Mouse (Mus musculus): ENCODE results near the gene Ovca2. TPM values are rescaled to one million over a fixed set of nuclear protein-coding genes. Genes with fewer than 3 reads are reported as not detected.

Ovca2 gene
- polyA plus RNA-seq, 1 experiment from 2014 or later = 18.4 TPM

GRCm38 (mm10) chr11:75200935-75201334 is 22.3 kb upstream of the Ovca2 start:
- H3K27ac ChIP-seq (ENCODE audit: low read length) = no peak overlapping the region
- no peak for ATAC-seq (replicated peaks; ENCODE audit: extremely low read depth, insufficient read depth, low FRiP score)
- peaks cover 7% of the 10 kb centered on the region for H3K27me3 ChIP-seq (ENCODE audit: control insufficient read depth, insufficient read depth, low read length)
- H3K9ac ChIP-seq (ENCODE audit: low read length) = no peak overlapping the region
- H3K9me3 ChIP-seq (replicated peaks; ENCODE audit: control insufficient read depth, low read length) = no peaks in the 10 kb centered on the region
- peaks cover 41% of the 10 kb centered on the region for H3K4me1 ChIP-seq (ENCODE audit: control insufficient read depth, insufficient read depth, low read length)
- H3K4me3 ChIP-seq (ENCODE audit: low read length) = no peak overlapping the region
- 82% methylated on average over 12 of the region's 12 CpGs for WGBS
- H3K4me2 ChIP-seq (ENCODE audit: low read depth, low read length) = no peak overlapping the region
- no peaks in the 10 kb centered on the region for H3K36me3 ChIP-seq (ENCODE audit: control insufficient read depth, insufficient read depth)

- H3K4me1 ChIP-seq (ENCODE audit: control insufficient read depth, insufficient read depth, low read length) = peaks cover 48% of the 10 kb centered on the region
- H3K4me3 ChIP-seq (ENCODE audit: low read length) = no peak overlapping the region
- no peaks in the 10 kb centered on the region for H3K9me3 ChIP-seq (replicated peaks; ENCODE audit: control insufficient read depth, low read length)
- H3K4me2 ChIP-seq (ENCODE audit: low read depth, low read length) = no peak overlapping the region
- peaks cover 11% of the 10 kb centered on the region for H3K27me3 ChIP-seq (ENCODE audit: control insufficient read depth, insufficient read depth, low read length)
- no peak for ATAC-seq (replicated peaks; ENCODE audit: extremely low read depth, insufficient read depth, low FRiP score)
- H3K27ac ChIP-seq (ENCODE audit: low read length) = no peak overlapping the region
- H3K36me3 ChIP-seq (ENCODE audit: control insufficient read depth, insufficient read depth) = no peaks in the 10 kb centered on the region
- no peak overlapping the region for H3K9ac ChIP-seq (ENCODE audit: low read length)
- 70% methylated on average over 5 of the region's 5 CpGs for WGBS
These were observed 21.3 kb upstream of the Ovca2 start for GRCm38 (mm10) chr11:75199951-75200350.

- no peaks in the 10 kb centered on the region for H3K36me3 ChIP-seq (ENCODE audit: control insufficient read depth, insufficient read depth)
- H3K4me1 ChIP-seq (ENCODE audit: control insufficient read depth, insufficient read depth, low read length) = peaks cover 37% of the 10 kb centered on the region
- H3K4me2 ChIP-seq (ENCODE audit: low read depth, low read length) = no peak overlapping the region
- H3K4me3 ChIP-seq (ENCODE audit: low read length) = no peak overlapping the region
- no peak overlapping the region for H3K9ac ChIP-seq (ENCODE audit: low read length)
- no peaks in the 10 kb centered on the region for H3K9me3 ChIP-seq (replicated peaks; ENCODE audit: control insufficient read depth, low read length)
- 64% methylated on average over 4 of the region's 4 CpGs for WGBS
- H3K27ac ChIP-seq (ENCODE audit: low read length) = no peak overlapping the region
- no peak for ATAC-seq (replicated peaks; ENCODE audit: extremely low read depth, insufficient read depth, low FRiP score)
- peaks cover 11% of the 10 kb centered on the region for H3K27me3 ChIP-seq (ENCODE audit: control insufficient read depth, insufficient read depth, low read length)
These were observed 20.2 kb upstream of the Ovca2 start for GRCm38 (mm10) chr11:75198792-75199191.

- Histone ChIP-seq H3K9ac (ENCODE audit: low read length) (no peak overlapping the region), H3K4me3 (ENCODE audit: low read length) (no peak overlapping the region), H3K27ac (ENCODE audit: low read length) (no peak overlapping the region), H3K4me2 (ENCODE audit: low read depth, low read length) (no peak overlapping the region), H3K36me3 (ENCODE audit: control insufficient read depth, insufficient read depth) (no peaks in the 10 kb centered on the region), H3K27me3 (ENCODE audit: control insufficient read depth, insufficient read depth, low read length) (peaks cover 11% of the 10 kb centered on the region), H3K4me1 (ENCODE audit: control insufficient read depth, insufficient read depth, low read length) (peaks cover 32% of the 10 kb centered on the region), H3K9me3 (replicated peaks; ENCODE audit: control insufficient read depth, low read length) (no peaks in the 10 kb centered on the region)
- ATAC-seq (replicated peaks; ENCODE audit: extremely low read depth, insufficient read depth, low FRiP score) = no peak
- 52% methylated on average over 7 of the region's 7 CpGs for WGBS
These were observed 19.3 kb upstream of the Ovca2 start for GRCm38 (mm10) chr11:75197956-75198355.

DNA sequence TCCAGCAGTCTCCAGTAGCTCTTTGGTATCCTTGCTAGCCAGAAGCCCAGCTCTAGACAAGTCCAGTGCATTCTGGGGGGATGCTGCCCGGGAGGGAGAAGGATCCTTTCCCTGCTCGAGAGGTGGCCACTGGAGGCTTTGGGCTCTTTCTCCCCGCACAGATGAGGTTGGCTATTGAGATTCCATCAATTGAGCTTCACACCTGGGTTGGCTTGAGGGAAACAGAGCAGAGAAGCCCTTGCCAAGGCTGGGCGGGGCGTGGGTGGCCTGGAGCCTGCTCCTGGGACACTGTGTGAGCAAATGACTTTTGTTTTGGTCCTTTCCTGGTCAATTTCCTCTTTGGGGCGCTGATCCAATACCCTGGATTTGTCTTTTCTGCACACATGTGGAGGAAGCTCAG is 17.5 kb upstream of the Ovca2 start:
- no peak overlapping the region for H3K27ac ChIP-seq (ENCODE audit: low read length)
- no peaks in the 10 kb centered on the region for H3K9me3 ChIP-seq (replicated peaks; ENCODE audit: control insufficient read depth, low read length)
- H3K4me2 ChIP-seq (ENCODE audit: low read depth, low read length) = no peak overlapping the region
- H3K36me3 ChIP-seq (ENCODE audit: control insufficient read depth, insufficient read depth) = no peaks in the 10 kb centered on the region
- H3K27me3 ChIP-seq (ENCODE audit: control insufficient read depth, insufficient read depth, low read length) = peaks cover 11% of the 10 kb centered on the region
- peaks cover 39% of the 10 kb centered on the region for H3K4me1 ChIP-seq (ENCODE audit: control insufficient read depth, insufficient read depth, low read length)
- no peak overlapping the region for H3K9ac ChIP-seq (ENCODE audit: low read length)
- no peak overlapping the region for H3K4me3 ChIP-seq (ENCODE audit: low read length)
- no peak for ATAC-seq (replicated peaks; ENCODE audit: extremely low read depth, insufficient read depth, low FRiP score)
- WGBS = 75% methylated on average over 6 of the region's 6 CpGs

GRCm38 (mm10) chr11:75194850-75195461 is 16.3 kb upstream of the Ovca2 start:
- WGBS = 1% methylated on average over 39 of the region's 39 CpGs
- no peaks in the 10 kb centered on the region for H3K36me3 ChIP-seq (ENCODE audit: control insufficient read depth, insufficient read depth)
- peak overlapping the region; percentile 70 for H3K4me3 ChIP-seq (ENCODE audit: low read length)
- no peaks in the 10 kb centered on the region for H3K9me3 ChIP-seq (replicated peaks; ENCODE audit: control insufficient read depth, low read length)
- peaks cover 11% of the 10 kb centered on the region for H3K27me3 ChIP-seq (ENCODE audit: control insufficient read depth, insufficient read depth, low read length)
- peak overlapping the region; percentile 9; the same call in 1 of the 2 replicates for H3K27ac ChIP-seq (ENCODE audit: low read length)
- peaks cover 42% of the 10 kb centered on the region for H3K4me1 ChIP-seq (ENCODE audit: control insufficient read depth, insufficient read depth, low read length)
- ATAC-seq (replicated peaks; ENCODE audit: extremely low read depth, insufficient read depth, low FRiP score) = no peak
- peak overlapping the region; percentile 81 for H3K4me2 ChIP-seq (ENCODE audit: low read depth, low read length)
- H3K9ac ChIP-seq (ENCODE audit: low read length) = peak overlapping the region; percentile 81

DNA sequence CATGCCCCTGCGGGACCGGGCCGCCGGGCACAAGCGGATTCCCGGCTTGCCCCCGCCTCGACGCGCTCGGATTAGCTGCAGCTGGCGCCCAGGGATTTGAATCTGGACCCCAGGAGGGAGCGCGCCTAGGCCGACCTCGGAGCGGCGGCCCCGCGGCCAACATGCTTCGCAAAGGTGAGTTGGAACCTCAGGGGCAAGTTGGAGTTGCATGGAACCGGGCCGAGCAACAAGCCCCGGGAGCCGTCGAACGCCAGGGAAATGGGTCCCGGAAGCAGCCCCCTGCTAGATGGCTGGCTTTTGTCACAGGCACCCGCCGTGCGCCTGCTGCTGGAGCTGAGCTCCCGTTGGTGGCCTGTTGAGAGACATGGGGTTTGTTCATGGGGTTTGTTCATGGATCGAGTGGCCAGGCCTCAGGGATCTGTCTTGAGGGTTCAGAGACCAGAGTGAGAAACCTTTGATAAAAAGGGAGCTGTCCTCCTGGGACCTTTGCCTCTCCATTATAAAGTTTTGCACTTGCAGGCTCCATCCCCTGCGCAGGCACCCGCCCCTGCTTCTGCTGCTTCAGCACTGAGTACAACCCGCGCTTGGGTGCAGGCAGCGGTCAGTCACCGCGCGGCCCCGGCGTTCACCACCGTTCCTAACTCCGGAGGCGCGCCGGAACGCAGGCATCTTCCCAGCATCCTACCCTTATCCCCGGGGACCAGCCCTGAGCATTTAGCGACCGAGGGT is 15.7 kb upstream of the Ovca2 start:
- Histone ChIP-seq H3K27ac (ENCODE audit: low read length) (peak overlapping the region; percentile 78), H3K9ac (ENCODE audit: low read length) (peak overlapping the region; percentile 81), H3K4me2 (ENCODE audit: low read depth, low read length) (peak overlapping the region; percentile 81), H3K4me1 (ENCODE audit: control insufficient read depth, insufficient read depth, low read length) (peaks cover 46% of the 10 kb centered on the region), H3K4me3 (ENCODE audit: low read length) (peak overlapping the region; percentile 70), H3K9me3 (replicated peaks; ENCODE audit: control insufficient read depth, low read length) (no peaks in the 10 kb centered on the region), H3K36me3 (ENCODE audit: control insufficient read depth, insufficient read depth) (no peaks in the 10 kb centered on the region), H3K27me3 (ENCODE audit: control insufficient read depth, insufficient read depth, low read length) (peaks cover 11% of the 10 kb centered on the region)
- no peak for ATAC-seq (replicated peaks; ENCODE audit: extremely low read depth, insufficient read depth, low FRiP score)
- under 1% methylated on average over 52 of the region's 52 CpGs for WGBS

GRCm38 (mm10) chr11:75193256-75194071 is 14.8 kb upstream of the Ovca2 start, which contains the start of gene Rtn4rl1:
Gene Rtn4rl1 (plus strand): TSS chr11:75193783.
- H3K9me3 ChIP-seq (replicated peaks; ENCODE audit: control insufficient read depth, low read length) = no peaks in the 10 kb centered on the region
- no peaks in the 10 kb centered on the region for H3K36me3 ChIP-seq (ENCODE audit: control insufficient read depth, insufficient read depth)
- under 1% methylated on average over 74 of the region's 84 CpGs for WGBS
- H3K4me1 ChIP-seq (ENCODE audit: control insufficient read depth, insufficient read depth, low read length) = peaks cover 50% of the 10 kb centered on the region
- H3K27me3 ChIP-seq (ENCODE audit: control insufficient read depth, insufficient read depth, low read length) = peaks cover 11% of the 10 kb centered on the region
- peak within 1 kb of the TSS; percentile 91 for H3K27ac ChIP-seq (ENCODE audit: low read length)
- H3K4me2 ChIP-seq (ENCODE audit: low read depth, low read length) = peak within 1 kb of the TSS; percentile 81
- peak within 1 kb of the TSS; percentile 81 for H3K9ac ChIP-seq (ENCODE audit: low read length)
- peak within 1 kb of the TSS; percentile 70 for H3K4me3 ChIP-seq (ENCODE audit: low read length)
- peak; percentile 55 for ATAC-seq (replicated peaks; ENCODE audit: extremely low read depth, insufficient read depth, low FRiP score)
